Mouse (Mus musculus) heart, embryonic 14.5 days (tissue): ENCODE measurements around the gene Acoxl. TPM values are rescaled to one million over a fixed set of nuclear protein-coding genes. Genes with fewer than 3 reads are reported as not detected.

Source experiments
- ATAC-seq: fragments of 200-750 bp; cut with Nextera tagmentation; 2 replicates; pipeline ENCODE4 v1.8.0; 2017; ENCODE audit warnings: low read depth, moderate TSS enrichment; ENCODE audit not compliant: insufficient number of reproducible peaks, insufficient read depth, low FRiP score
- H3K27ac ChIP-seq, 2 experiments: fragments of 200-500 bp in 1 of 2; fragments of 300-500 bp in 1 of 2; sonication (generic) in 1 of 2; replicated peaks in 1 of 2; 2 replicates each; pipeline ENCODE4 v1.5.1; 2012 to 2014; ENCODE audit warnings: low read depth in 2 of 2, low read length in 2 of 2, control low read depth in 1 of 2, mild to moderate bottlenecking in 1 of 2, mixed read lengths in 1 of 2; ENCODE audit not compliant: control insufficient read depth in 1 of 2, insufficient read depth in 1 of 2
- H3K27me3 ChIP-seq: fragments of 300-500 bp; sonication (generic); 2 replicates; pipeline ENCODE4 v1.6.1; 2014; ENCODE audit warnings: mild to moderate bottlenecking, low read length, control low read depth; ENCODE audit not compliant: control insufficient read depth, insufficient read depth
- H3K36me3 ChIP-seq: fragments of 300-500 bp; sonication (generic); 2 replicates; pipeline ENCODE4 v1.6.1; 2014; ENCODE audit warnings: mild to moderate bottlenecking, control low read depth, low read length, mixed read lengths; ENCODE audit not compliant: control insufficient read depth, insufficient read depth
- H3K4me1 ChIP-seq, 2 experiments: fragments of 200-500 bp in 1 of 2; fragments of 300-500 bp in 1 of 2; sonication (generic) in 1 of 2; 2 replicates each; pipeline ENCODE4 v1.6.1; 2012 to 2014; ENCODE audit warnings: low read length in 2 of 2, control low read depth in 1 of 2, mixed read lengths in 1 of 2; ENCODE audit not compliant: control insufficient read depth in 2 of 2, insufficient read depth in 2 of 2
- H3K4me2 ChIP-seq: fragments of 300-500 bp; sonication (generic); 2 replicates; pipeline ENCODE4 v1.6.1; 2014; ENCODE audit warnings: mild to moderate bottlenecking, low read length
- H3K4me3 ChIP-seq, 2 experiments: fragments of 200-500 bp in 1 of 2; fragments of 300-500 bp in 1 of 2; sonication (generic) in 1 of 2; 2 replicates each; pipeline ENCODE4 v1.5.1; 2012 to 2014; ENCODE audit warnings: low read length in 2 of 2, mild to moderate bottlenecking in 2 of 2, control low read depth in 1 of 2, low read depth in 1 of 2, moderate library complexity in 1 of 2; ENCODE audit not compliant: control insufficient read depth in 1 of 2, insufficient read depth in 1 of 2
- H3K9ac ChIP-seq: fragments of 300-500 bp; sonication (generic); 2 replicates; pipeline ENCODE4 v1.6.1; 2014; ENCODE audit warnings: mild to moderate bottlenecking, low read length
- H3K9me3 ChIP-seq: fragments of 300-500 bp; sonication (generic); 2 replicates; pipeline ENCODE4 v1.6.1; 2016; ENCODE audit warnings: low read length, control low read depth; ENCODE audit not compliant: control insufficient read depth
- WGBS: fragments of 180-500 bp; shearing (Covaris S2); extraction: QIAGEN DNeasy Blood & Tissue Kit; methylation state at CpG from one replicate; pipeline ENCODE4 v1.1.7; 2014; 5-methylcytosine and 5-hydroxymethylcytosine counted together
- polyA plus RNA-seq: library from polyadenylated mRNA; unstranded; fragments of >200 nt; fragmentation: Nextera tagmentation; extraction: Ambion mirVana; gene quantifications from 2 replicates; pipeline ENCODE4 v1.2.1, GENCODE M21; 2014

The Acoxl gene
- polyA plus RNA-seq, 1 experiment from 2014 or later = 0.19 TPM

GRCm38 (mm10) chr2:128068176-128068575 lies 229.5 kb downstream of the Acoxl start:
- no peak overlapping the region for H3K4me2 ChIP-seq
- no peak overlapping the region for H3K4me3 ChIP-seq
- no peak overlapping the region for H3K27ac ChIP-seq
- no peaks in the 10 kb centered on the region for H3K36me3 ChIP-seq
- H3K27me3 ChIP-seq = no peaks in the 10 kb centered on the region
- ATAC-seq = no peak
- no peaks in the 10 kb centered on the region for H3K4me1 ChIP-seq
- no peak overlapping the region for H3K9ac ChIP-seq
- no peaks in the 10 kb centered on the region for H3K9me3 ChIP-seq
- 73% methylated on average over 4 of the region's 4 CpGs for WGBS

- no peak for ATAC-seq
- no peaks in the 10 kb centered on the region for H3K27me3 ChIP-seq
- 58% methylated on average over 2 of the region's 2 CpGs for WGBS
Observed at GRCm38 (mm10) chr2:128069025-128069424, 230.3 kb downstream of the Acoxl start.

GRCm38 (mm10) chr2:128071791-128072190 lies 233.1 kb downstream of the Acoxl start:
- ATAC-seq = no peak
- Histone ChIP-seq H3K4me1 (no peaks in the 10 kb centered on the region), H3K27ac (no peak overlapping the region), H3K27me3 (no peaks in the 10 kb centered on the region), H3K9me3 (no peaks in the 10 kb centered on the region), H3K9ac (no peak overlapping the region), H3K36me3 (no peaks in the 10 kb centered on the region), H3K4me2 (no peak overlapping the region), H3K4me3 (no peak overlapping the region)
- 81% methylated on average over 7 of the region's 7 CpGs for WGBS

More at GRCm38 (mm10) chr2:128069025-128069424, 230.3 kb downstream of the Acoxl start:
- Histone ChIP-seq H3K27ac (no peak overlapping the region), H3K4me1 (no peaks in the 10 kb centered on the region), H3K4me3 (no peak overlapping the region), H3K4me2 (no peak overlapping the region), H3K9me3 (no peaks in the 10 kb centered on the region), H3K36me3 (no peaks in the 10 kb centered on the region), H3K9ac (no peak overlapping the region)

- H3K4me3 ChIP-seq = no peak overlapping the region
- no peaks in the 10 kb centered on the region for H3K9me3 ChIP-seq
- H3K27me3 ChIP-seq = no peaks in the 10 kb centered on the region; the same call in 1 of the 2 replicates
- no peak overlapping the region for H3K4me2 ChIP-seq
- no peak overlapping the region for H3K27ac ChIP-seq
- H3K4me1 ChIP-seq = no peaks in the 10 kb centered on the region
- no peak for ATAC-seq
- H3K36me3 ChIP-seq = no peaks in the 10 kb centered on the region
- 65% methylated on average over 5 of the region's 5 CpGs for WGBS
- no peak overlapping the region for H3K9ac ChIP-seq
Observed at GRCm38 (mm10) chr2:128072944-128073343, 234.3 kb downstream of the Acoxl start.

GRCm38 (mm10) chr2:128073603-128074002 lies 234.9 kb downstream of the Acoxl start:
- Histone ChIP-seq H3K36me3 (no peaks in the 10 kb centered on the region), H3K27me3 (no peaks in the 10 kb centered on the region; the same call in 1 of the 2 replicates), H3K27ac (no peak overlapping the region), H3K9ac (no peak overlapping the region), H3K9me3 (no peaks in the 10 kb centered on the region), H3K4me3 (no peak overlapping the region), H3K4me2 (no peak overlapping the region), H3K4me1 (no peaks in the 10 kb centered on the region)
- no peak for ATAC-seq
- 82% methylated on average over 2 of the region's 2 CpGs for WGBS

- H3K27ac ChIP-seq = no peak overlapping the region
- no peak for ATAC-seq
- H3K9me3 ChIP-seq = no peaks in the 10 kb centered on the region
- no peaks in the 10 kb centered on the region for H3K36me3 ChIP-seq
- no peaks in the 10 kb centered on the region for H3K4me1 ChIP-seq
- 70% methylated on average over 4 of the region's 4 CpGs for WGBS
- no peak overlapping the region for H3K4me2 ChIP-seq
- H3K27me3 ChIP-seq = no peaks in the 10 kb centered on the region; the same call in 1 of the 2 replicates
- H3K9ac ChIP-seq = no peak overlapping the region
- H3K4me3 ChIP-seq = no peak overlapping the region
Observed at GRCm38 (mm10) chr2:128076936-128077335, 238.3 kb downstream of the Acoxl start.

- 27% methylated on average over 5 of the region's 5 CpGs for WGBS
- ATAC-seq = peak; percentile 31; the same call in 1 of the 2 replicates
Observed at GRCm38 (mm10) chr2:128078859-128079258, 240.2 kb downstream of the Acoxl start.

GRCm38 (mm10) chr2:128079316-128079715 lies 240.6 kb downstream of the Acoxl start:
- Histone ChIP-seq H3K4me3 (no peak overlapping the region), H3K9ac (no peak overlapping the region), H3K4me1 (no peaks in the 10 kb centered on the region), H3K4me2 (no peak overlapping the region), H3K36me3 (no peaks in the 10 kb centered on the region), H3K27me3 (no peaks in the 10 kb centered on the region; the same call in 1 of the 2 replicates), H3K27ac (no peak overlapping the region), H3K9me3 (no peaks in the 10 kb centered on the region)
- no peak for ATAC-seq
- WGBS = 63% methylated on average over 6 of the region's 6 CpGs

More at GRCm38 (mm10) chr2:128078859-128079258, 240.2 kb downstream of the Acoxl start:
- H3K27me3 ChIP-seq = no peaks in the 10 kb centered on the region; the same call in 1 of the 2 replicates
- no peak overlapping the region for H3K4me2 ChIP-seq
- H3K4me1 ChIP-seq = no peaks in the 10 kb centered on the region
- H3K9ac ChIP-seq = no peak overlapping the region
- no peaks in the 10 kb centered on the region for H3K9me3 ChIP-seq
- no peaks in the 10 kb centered on the region for H3K36me3 ChIP-seq
- no peak overlapping the region for H3K27ac ChIP-seq
- no peak overlapping the region for H3K4me3 ChIP-seq
